Mouse (Mus musculus): ENCODE data around the gene Rpl3.
"Not testable (repeated sequence)": the region's sequence is repeated elsewhere in the genome, so short reads cannot be mapped to it uniquely, and the experiment has no call there.

Rpl3 gene

GRCm38 (mm10) chr15:80091121-80091955 lies at the start of gene Rpl3, which contains the start of gene Syngr1:
Gene Rpl3, minus strand, starts transcription at chr15:80091868.
Gene Syngr1, plus strand, starts transcription at chr15:80091334.
- DNase-seq (ENCODE audit: extremely low read depth, low read depth, low spot score) = no peak

GRCm38 (mm10) chr15:80140878-80141277 lies 49.2 kb upstream of the Rpl3 start:
- DNase-seq (ENCODE audit: extremely low read depth, low read depth, low spot score) = no peak

- no peak for DNase-seq (ENCODE audit: extremely low read depth, low read depth, low spot score)
These were observed 48.6 kb upstream of the Rpl3 start for GRCm38 (mm10) chr15:80140302-80140701.

DNA sequence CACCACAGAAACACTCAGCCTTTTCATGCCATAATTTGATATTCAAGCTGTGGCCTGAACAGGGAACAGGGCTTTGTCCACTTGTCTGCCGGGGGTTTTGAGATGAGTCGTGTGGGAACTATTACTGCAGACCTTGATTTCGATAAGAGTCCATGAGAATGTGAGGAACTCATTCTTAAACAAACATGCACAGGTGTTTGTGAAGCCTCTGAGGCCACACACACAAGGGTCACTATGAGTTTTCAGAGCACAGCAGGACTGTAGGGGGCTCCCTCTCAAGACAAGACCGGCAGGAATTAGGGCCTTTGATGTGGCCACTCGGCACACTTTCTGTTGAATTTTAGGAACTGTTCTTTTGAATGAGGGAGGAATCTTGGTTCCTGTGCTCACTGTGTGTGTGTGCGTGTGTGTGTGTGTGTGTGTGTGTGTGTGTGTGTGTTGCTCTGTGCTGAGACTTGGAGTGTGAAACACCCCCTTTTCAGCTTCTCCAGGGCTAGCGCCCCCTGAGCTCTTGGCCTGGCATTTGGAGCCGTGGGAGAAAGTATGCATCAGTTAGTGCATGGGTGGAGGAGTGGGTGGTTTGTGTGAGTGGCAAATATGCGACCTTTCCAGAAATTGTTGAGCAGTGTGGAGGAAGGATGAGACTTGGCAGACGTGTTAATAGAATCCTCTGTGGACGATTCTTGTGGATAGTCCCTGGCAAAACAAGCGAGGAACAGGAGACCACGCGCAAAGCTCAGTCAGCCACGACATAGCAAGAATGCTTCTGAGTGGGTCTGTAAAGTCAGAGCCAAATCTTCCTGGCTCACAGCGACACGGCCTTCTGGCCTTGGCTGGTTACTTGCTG lies 46.5 kb upstream of the Rpl3 start:
- DNase-seq (ENCODE audit: extremely low read depth, low read depth, low spot score) = no peak

DNA sequence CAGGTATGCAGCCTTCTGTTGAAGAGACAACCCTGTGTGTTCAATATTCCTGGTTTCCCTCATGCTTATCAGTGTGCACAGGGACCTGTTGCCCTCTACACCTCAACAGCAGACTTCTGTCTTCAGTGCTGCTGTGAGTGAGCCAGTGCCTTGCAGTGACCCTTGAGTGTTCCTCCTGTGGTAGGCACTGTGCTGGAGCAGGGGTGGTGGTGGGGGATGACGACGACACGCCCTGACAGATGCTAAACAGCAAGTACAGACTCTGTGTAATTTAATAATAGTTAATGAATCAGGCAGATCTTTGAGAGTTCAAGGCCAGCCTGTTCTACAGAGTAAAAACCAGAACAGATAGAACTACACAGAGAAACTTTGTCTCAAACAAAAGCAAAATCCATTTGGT lies 45.0 kb upstream of the Rpl3 start:
- no peak for DNase-seq (ENCODE audit: extremely low read depth, low read depth, low spot score)

DNA sequence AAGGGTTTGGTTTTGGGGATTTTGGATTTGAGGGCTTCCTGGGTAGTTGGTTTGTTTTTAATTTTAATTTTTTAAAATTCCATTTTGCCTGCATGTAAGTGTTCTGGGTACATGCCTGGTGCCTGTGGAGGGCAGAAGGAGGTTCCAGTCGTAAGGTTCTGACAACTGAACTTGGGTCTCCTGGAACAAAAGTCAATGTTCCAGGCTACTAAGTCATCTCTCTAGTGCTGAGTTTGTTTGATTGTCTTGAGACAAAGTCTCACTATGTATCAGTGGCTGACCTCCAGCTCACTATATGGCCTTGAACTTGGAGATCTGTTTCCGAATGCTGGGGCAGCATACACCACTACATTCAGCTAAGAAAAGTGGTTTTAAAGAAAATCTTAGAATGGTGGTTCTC lies 43.8 kb upstream of the Rpl3 start:
- DNase-seq (ENCODE audit: extremely low read depth, low read depth, low spot score) = no peak

DNA sequence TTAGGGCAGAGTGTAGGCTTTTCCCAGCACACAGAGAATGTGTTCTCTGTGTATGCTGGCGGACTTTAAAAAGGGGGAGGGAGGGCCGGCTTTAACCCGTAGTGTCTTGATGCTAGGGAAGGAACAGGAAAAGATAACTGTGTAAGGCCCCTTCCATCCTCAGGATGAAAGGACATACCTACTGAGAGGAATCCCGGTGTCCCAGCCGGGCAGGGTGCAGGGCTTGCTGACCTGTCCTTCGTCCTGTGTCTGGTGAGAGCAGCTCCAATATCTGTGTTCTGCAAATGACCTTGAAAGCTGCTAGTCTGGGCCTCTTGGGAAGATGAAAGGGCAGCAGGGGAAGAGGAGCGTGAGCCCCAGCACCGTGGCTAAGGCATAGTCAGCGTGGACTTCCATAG lies 42.8 kb upstream of the Rpl3 start:
- DNase-seq (ENCODE audit: extremely low read depth, low read depth, low spot score) = no peak

GRCm38 (mm10) chr15:80133682-80134449 lies 42.2 kb upstream of the Rpl3 start:
- DNase-seq (ENCODE audit: extremely low read depth, low read depth, low spot score) = no peak

DNA sequence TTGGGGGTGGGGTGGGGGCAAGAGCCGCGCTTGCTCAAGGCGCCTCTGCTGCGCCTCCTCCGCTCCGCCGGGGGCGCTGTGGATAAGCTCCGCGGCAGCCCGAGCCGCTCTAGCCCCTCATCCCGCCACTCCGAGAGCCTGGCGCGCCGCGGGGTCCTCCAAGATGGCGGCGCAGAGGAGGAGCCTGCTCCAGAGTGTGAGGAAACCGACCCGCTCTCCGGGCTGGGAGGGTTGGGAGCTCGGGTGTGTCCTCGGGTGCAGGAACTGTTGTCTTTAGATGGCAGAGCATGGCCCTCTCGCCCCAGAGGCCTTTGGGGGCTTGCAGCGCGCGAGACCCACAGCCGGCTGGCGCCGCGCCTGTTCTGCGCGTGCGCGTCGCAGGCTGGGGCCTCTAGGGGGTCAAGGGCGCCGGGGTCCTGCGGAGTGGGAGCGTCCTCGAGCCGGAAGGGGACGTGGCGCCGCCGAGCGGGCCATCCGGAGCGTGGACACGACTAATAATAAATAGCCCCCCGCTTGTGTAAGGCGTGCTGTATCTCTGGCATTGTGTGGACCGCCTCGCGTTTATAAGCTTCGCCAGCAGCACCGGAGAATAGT lies 41.4 kb upstream of the Rpl3 start, which contains the start of gene Tab1:
Gene Tab1 (plus strand): TSS at position 135 of the 594 bp plus-strand sequence.
- no peak for DNase-seq (ENCODE audit: extremely low read depth, low read depth, low spot score)

DNA sequence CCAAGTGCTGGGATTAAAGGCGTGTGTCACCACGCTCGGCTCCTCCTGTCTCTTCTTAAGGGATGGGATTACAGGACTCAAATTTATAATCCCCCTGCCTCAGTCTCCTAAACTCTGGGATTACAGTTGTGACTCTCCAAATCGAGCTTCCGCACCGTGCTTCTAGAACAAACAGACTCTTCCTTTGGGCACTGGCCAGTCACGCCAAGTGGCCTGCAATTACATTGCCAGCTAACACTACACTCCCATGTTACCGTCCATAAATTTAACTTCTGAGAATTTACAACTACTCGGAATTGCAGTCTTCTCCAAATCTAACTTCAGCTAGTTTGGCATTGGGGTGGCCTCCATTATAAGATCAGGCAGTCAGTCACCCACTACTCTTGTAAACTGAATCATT lies 40.8 kb upstream of the Rpl3 start:
- no peak for DNase-seq (ENCODE audit: extremely low read depth, low read depth, low spot score)

DNA sequence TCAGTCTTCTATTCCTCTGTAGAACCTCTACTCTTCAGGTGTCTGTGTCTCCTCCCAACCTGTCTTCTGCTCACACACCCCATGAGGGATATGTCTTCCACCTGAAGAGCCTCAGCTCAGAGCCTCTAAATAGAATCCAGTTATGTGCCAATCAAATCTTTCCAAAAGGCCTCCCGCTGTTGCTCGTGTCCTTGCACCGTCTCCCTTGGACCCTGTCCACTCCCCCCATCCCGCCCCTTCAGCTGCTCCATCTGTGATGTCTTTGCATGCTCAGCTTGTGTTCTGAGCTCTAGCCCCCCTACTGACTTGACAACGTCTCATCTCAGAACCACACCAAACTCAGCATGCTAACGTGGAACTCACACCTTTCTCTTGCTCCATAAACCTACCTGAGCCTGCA lies 39.8 kb upstream of the Rpl3 start:
- DNase-seq (ENCODE audit: extremely low read depth, low read depth, low spot score) = no peak

DNA sequence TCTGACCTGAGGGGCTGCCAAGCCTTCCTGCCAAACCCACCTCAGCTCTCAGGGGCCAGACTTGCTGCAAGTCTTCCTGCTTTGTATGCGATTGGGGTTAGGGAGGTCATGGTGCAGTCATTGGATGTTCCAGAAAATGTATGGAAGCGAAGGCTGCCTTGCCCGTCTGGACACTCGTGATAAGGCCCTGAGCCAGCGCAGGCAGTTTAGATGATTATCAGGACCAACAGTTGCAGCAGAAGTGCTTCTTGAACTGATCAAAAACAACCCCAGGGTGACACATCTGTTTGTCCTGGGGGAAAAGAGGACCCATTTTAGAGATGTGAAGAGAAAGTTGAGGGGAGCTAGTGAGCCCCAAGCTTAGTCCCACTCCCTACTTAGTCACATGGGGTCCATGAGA lies 39.0 kb upstream of the Rpl3 start:
- no peak for DNase-seq (ENCODE audit: extremely low read depth, low read depth, low spot score)

DNA sequence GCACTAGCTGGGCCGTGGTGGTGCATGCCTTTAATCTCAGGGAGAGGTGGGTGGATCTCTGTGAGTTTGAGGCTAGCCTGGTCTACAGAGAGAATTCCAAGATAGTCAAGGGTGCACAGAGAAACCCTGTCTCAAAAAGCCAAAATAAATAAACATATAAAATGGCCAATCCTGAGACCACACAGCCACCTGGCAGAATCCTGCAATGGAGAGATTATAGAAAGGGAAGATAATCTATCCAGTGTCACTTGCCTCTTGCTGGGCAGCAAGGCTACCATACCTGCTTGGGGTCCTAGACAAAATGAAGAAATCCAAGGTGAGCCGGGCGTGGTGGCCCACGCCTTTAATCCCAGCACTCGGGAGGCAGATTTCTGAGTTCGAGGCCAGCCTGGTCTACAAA lies 38.3 kb upstream of the Rpl3 start:
- DNase-seq (ENCODE audit: extremely low read depth, low read depth, low spot score) = no peak

GRCm38 (mm10) chr15:80127191-80127590 lies 35.5 kb upstream of the Rpl3 start:
- no peak for DNase-seq (ENCODE audit: extremely low read depth, low read depth, low spot score)

DNA sequence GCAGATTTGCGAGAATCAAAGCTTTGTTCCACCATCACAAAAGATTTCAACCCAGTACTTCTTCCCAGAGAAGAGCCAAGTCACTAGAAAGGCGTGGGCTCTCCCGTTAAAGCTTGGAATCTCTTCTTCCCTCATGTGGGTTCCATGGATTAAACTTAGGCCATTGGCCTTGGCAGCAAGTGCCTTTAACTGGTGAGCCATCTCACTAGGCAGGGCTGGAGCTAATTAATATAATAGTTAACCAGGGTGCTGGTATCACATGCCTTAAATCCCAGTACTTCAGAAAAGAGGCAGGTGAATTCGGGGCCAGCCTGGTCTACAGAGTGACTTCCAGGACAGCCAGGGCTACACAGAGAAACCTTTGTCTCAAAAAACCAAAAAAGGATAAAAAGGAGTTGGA lies 33.0 kb upstream of the Rpl3 start:
- no peak for DNase-seq (ENCODE audit: extremely low read depth, low read depth, low spot score)

- DNase-seq (ENCODE audit: extremely low read depth, low read depth, low spot score) = not testable (repeated sequence)
These were observed 30.8 kb upstream of the Rpl3 start for GRCm38 (mm10) chr15:80122431-80122830.

GRCm38 (mm10) chr15:80121721-80122325 lies 30.2 kb upstream of the Rpl3 start:
- DNase-seq (ENCODE audit: extremely low read depth, low read depth, low spot score) = no peak

- DNase-seq (ENCODE audit: extremely low read depth, low read depth, low spot score) = no peak
These were observed 27.4 kb upstream of the Rpl3 start for GRCm38 (mm10) chr15:80119076-80119475.

GRCm38 (mm10) chr15:80117154-80117553 lies 25.5 kb upstream of the Rpl3 start:
- no peak for DNase-seq (ENCODE audit: extremely low read depth, low read depth, low spot score)
